Mouse (Mus musculus) ES-E14 (cell line): ENCODE measurements around the gene Igf1.

ENCODE experiments used
- CHD2 ChIP-seq: IDR thresholded peaks from 2 replicates; pipeline ENCODE4 v1.6.1; 2014; ENCODE audit warnings: mild to moderate bottlenecking, low read depth, low read length, inconsistent platforms
- HCFC1 ChIP-seq: IDR thresholded peaks from 2 replicates; pipeline ENCODE4 v1.6.1; 2012; ENCODE audit warnings: low read length, inconsistent platforms, borderline replicate concordance; ENCODE audit not compliant: insufficient read depth
- ZC3H11A ChIP-seq: IDR thresholded peaks from 2 replicates; pipeline ENCODE4 v1.6.1; 2012; ENCODE audit warnings: low read depth, mild to moderate bottlenecking, inconsistent platforms, low read length, borderline replicate concordance

GRCm38 (mm10) chr10:87817786-87818185 lies 40.3 kb upstream of the Igf1 start:
- TF ChIP-seq ZC3H11A, result no peak
- TF ChIP-seq CHD2, result no peak
- TF ChIP-seq HCFC1, result no peak
